Mouse (Mus musculus): ENCODE measurements around the gene Snapin.

The Snapin gene

DNA sequence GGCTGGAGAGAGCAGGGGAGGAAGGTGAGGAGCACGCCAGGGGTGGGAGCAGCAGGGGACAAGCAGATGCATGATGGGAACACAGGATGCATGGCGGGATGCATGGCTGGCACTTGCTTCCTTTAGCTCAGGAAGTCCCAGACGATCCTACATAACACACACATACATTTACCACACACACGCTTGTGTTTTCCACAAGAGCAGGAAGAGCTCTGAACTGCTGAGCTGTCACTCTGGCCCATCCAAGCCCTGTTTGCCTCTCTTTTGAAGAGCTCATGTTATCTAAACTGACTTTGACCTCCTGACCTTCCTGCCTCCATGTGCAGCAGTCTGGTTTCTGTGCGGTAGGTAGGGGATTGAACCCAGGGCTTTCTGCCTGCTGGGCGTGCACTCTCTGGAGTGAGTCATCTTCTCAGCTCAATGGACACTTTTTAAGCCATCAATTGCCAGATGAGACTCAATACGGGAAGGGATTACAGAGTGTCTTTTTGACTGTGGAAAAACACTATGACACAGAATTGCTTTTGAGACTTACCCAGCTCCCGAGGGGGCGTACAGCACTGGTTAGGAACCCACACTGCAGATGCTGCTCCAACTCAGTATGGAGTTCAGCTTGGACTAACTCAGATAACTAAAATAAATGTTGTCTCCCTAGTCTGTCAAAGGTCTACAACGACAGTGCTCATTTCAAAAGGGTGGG lies 39.3 kb downstream of the Snapin start:
- DNase-seq: no peak

- DNase-seq: no peak
Measured at GRCm38 (mm10) chr3:90450874-90451273, 40.0 kb downstream of the Snapin start.

DNA sequence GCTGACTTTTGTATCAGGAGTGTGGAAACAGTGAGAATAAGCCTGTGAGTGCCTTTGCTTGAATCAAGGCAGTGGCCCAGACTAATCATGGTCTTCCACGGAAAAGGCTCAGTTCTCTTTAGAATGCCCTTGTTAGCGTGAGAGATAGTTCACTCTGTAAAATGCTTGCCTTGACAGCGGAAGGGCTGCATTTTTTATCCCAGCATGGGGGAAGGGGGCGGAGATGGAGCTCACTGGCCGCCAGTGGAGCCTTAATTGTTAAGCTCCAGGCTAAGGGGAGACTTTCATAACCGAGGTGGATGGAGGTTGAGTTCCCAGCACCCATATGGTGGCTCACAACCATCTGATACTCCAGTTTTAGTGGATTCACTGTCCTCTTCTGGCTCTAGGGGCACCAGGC lies 42.2 kb downstream of the Snapin start:
- no peak for DNase-seq

DNA sequence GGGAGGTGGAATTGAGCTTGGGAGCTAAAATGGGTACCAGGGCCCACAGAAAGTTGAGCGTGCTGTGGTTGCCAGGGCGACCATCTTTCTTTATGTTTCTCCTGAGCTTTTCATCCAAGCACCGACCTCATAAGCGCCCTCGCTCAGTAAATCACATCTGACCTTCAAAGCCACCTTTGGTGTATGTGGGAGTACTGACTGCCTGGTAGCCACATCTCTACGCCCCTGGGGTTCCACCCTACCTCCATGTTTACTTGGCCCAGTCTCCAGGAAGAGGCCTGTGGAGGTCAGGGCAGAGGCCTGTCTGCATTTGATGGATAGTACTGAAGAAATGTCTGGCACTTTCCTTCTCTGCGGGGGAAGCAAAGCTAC lies 43.7 kb downstream of the Snapin start:
- DNase-seq: peak in 1 of 2 experiments; percentile 7

GRCm38 (mm10) chr3:90446389-90447122 lies 44.3 kb downstream of the Snapin start:
- peak; percentile 67 to 75 for DNase-seq

DNA sequence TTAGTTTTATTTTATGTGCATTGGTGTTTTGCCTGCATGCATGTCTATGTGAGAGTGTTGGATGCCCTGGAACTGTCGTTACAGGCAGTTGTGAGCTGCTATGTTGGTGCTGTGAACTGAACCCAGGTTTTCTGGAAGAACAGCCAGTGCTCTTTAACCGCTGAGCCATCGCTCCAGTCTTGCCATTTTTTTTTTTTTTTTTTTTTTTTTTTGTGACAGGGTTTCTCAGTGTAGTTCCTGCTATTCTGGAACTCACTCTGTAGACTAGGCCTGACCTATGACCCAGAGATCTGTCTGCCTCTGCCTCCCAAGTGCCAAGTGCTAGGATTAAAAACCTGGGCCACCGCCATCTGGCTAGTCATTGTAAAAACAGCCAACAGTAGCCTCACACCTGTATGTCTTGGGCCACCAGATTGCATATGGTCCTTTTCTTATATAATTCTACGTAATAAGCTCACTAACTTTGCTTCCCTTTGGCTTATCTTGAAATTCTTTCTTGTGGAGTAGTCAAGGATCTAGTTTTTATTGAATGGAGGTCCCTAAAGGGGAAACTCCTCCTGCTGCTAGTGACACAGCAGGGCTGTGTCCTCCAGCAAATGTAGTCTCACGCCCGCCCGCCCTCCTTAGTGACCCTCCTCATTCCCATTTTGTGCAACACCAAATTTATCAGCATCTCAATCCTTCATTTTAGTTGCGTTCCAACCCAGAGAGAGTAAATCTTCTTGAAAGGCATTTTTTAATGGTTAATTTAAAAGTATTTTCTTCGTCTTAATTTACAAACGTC lies 45.2 kb downstream of the Snapin start:
- DNase-seq: peak in 1 of 2 experiments; percentile 13

- no peak for DNase-seq
Measured at GRCm38 (mm10) chr3:90443977-90444376, 46.9 kb downstream of the Snapin start.

- no peak for DNase-seq
Measured at GRCm38 (mm10) chr3:90440756-90441155, 50.1 kb downstream of the Snapin start.

Data from cerebellum, postnatal 14 days (tissue).